Mouse (Mus musculus): ENCODE results near the gene Tex19.1.

- no peak for TF ChIP-seq CTCF (IDR thresholded peaks at IDR 0.05; ENCODE audit: borderline replicate concordance, insufficient read depth, low read depth, low read length)
- no peak for TF ChIP-seq POLR2A (IDR thresholded peaks at IDR 0.05; ENCODE audit: borderline replicate concordance, insufficient read depth, low read length)
Measured at GRCm38 (mm10) chr11:121108061-121108460, 37.9 kb upstream of the Tex19.1 start.
